Mouse (Mus musculus) regulatory T cell (primary cell): ENCODE results near the gene Gm21885.
"Not testable (repeated sequence)": the region's sequence is repeated elsewhere in the genome, so short reads cannot be mapped to it uniquely, and the experiment has no call there.

Experiments
- in situ Hi-C: fragments of 300-600 bp; cut with MboI, MseI; formaldehyde crosslinking; loops from one replicate; pipeline ENCODE4 v1.15.1; 2025; ENCODE audit warnings: high pct_unique_total_duplicates

Gm21885 gene

DNA sequence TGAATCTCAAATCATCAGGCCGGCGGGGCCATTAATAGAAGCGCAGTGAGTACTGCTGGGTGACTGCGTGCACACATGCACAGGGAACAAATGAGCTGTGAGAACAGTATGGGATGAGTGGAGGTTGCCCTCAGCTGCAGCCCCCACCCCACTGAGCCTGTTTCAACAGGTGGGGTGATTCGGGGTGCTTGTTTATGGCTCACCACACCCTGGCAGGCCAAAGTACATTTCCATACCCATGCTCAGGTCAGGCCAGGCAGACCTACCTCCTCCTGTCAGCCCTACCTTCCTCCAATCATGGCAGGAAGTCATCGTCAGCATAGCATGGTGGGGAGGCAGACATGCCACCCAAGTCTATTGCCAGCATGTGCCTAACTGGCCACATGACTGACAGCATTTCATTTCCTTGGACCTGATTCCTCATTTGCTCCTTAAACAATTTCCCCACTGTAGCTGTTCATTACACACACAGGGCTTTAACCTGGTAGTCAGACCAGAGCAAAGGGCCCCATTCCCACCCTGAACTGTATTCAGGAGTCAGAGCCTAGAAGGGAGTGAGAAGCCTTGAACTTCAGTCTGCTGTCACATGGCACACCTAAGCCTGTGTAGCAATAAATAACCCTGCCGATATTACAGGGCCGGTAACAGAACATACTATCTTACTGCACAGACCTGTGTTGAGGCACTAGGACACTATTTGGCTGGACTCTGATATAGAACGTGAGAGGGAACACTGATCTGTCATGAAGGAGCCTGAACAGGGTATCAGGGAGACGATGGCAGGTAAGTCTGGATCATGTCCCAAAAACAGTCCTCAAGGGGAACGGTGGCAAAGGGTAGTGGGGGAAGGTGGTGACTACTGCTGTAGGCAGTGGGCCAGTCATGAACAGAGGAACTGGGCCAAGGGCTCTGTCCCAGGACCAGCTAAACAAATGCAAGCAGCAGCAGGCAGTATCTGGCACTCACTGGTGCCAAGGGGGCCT is at the start of gene Gm21885:
Gm21885 (plus strand) TSS at position 675 of the 983 bp plus-strand sequence.
- in situ Hi-C loops: no loop called here

DNA sequence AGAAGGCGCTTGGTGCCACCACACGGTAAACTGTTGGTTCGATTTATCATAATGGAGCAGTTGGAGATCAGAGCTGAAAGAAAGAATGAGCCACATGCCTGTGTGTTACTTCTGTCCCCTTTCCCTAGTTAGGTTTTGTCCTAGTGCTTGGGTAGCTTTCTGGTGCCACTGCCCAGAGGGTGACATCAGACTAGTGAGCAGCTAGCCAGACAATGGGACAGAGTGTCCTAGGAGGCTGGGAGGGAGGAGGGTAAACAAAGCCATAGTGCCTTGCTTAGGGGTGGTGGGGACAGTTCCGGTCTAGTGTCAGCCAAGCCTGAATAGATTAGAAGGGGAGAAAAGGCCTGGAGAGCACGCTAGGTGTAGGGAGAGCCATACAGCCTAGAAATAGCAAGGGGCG is 48.3 kb upstream of the Gm21885 start:
- in situ Hi-C loops: no loop called here

DNA sequence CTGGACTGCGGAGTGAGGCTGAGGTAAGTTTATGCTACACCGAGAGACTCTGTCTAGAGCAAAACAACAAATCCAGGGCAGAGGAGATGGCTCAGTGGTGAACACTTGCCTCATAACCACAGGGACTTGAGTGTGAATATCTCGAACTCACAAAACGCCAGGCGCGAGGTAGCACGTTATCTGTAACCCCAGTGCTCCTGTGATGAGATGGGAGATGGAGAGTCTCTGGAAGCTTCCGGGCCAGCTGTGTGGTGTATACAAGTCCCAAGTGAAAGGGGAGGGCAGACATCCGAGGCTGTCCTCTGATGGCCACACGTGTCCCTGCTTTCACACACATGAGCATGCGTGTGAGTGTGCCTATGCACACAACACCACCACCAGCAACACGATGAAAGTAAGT is 47.3 kb upstream of the Gm21885 start:
- in situ Hi-C loops: no loop called here

DNA sequence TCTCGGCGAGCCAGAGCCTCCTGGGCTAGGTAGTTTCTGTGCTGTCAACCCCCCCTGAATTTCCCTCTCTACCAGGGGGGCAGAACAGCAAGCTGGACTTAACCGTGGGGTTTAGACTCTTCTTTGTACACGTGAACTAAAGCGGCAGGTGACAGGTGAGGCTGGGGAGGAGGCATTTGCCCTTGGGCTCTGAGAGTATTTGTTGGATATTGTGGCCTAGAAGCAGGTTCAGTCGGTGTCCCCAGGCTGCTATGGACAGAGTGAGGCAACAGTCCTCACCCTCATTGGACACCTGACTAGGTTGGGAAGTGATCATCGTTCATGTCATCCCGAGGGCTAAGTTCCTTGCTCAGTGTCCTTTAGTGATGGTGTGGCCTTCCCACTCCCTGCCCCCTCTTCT is 46.8 kb upstream of the Gm21885 start:
- in situ Hi-C loops: no loop called here

DNA sequence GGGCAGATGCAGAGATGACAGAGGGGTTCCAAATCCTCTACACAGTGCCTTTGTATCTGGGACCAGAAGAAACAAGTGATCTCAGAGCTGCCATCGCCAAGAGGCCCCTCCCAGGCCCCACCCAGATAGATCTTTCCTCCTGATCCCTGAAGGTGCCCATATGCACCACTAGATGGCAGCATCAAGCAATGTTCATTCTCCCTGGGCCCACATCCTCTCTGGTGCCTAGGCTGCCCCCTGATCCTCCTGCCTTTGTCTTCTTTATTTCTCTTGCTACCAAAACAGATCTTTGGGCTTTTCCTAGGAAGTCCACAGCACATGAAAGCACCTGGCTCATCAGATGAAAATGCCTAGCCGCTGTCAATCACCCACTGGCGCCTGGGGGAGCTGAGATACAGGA is 45.6 kb upstream of the Gm21885 start:
- in situ Hi-C loops: no loop called here

DNA sequence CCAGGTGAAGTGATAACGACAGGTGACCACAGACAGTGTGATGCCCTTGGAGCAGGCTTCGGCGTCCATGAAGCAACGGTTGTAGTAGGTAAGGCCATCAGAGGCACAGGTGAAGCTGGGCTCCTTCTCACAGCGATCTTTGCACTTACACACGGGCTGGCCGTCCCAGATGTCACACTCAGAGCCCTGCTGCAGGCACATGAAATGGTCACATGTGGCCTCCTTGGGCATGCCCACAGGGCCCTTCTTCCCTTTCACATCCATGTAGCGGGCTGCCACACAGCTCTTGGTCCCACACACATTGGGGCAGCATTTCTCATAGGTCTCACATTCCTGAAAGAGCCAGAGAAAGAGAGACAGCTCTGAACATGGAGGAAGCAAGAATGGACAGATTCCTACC is 42.9 kb upstream of the Gm21885 start:
- in situ Hi-C loops: no loop called here

DNA sequence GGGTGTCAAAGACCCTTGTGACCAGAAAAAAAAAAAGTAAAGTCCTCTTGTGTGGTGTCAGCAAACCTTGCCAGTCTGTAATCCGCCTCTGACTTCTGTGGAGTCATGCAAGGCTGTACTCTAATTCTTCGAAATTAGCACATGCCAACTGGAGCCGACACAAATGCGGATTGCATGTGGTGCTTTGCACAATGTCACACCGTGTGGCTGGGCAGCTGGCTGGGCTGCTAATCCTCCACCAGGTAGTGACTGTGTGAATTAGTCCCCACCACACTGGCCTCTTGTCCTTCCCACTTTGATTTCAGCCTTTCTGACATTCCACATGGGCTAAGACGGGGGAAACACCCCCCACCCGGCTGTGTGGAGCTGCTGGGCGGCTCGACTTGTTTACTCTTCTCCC is 42.0 kb upstream of the Gm21885 start:
- in situ Hi-C loops: no loop called here

DNA sequence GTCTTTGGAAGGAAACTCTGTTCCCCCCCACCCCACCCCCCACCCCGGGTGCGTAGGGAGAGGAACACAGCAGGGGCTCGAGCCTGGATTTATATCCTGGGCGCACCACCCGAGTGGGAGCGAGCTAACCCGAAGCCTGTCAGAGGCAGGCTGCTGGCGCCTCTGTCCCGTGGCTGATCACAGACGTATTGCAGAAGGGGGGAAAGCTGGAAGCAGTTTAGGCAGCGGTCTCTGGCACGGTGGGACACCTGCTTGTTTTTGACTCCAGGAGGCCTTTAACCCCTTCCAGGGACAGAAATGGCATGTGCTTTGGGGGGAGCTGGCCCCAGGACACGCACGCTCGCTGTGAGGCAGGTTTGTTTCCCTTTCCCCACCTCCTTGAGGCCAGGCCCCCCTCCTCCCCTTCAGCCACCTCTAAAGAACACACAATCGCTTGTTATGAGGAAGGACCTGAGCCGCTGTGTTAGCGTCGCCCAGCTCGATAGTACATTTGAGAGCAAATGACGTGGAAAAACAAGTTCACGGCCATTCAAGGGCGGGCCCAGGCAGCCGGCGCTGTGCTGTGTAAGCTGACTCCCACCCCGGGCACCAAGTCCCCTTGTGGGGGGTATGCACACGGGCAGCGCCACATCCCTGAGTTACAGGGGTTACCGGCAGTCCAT is 38.8 kb upstream of the Gm21885 start:
- in situ Hi-C loops: no loop called here

DNA sequence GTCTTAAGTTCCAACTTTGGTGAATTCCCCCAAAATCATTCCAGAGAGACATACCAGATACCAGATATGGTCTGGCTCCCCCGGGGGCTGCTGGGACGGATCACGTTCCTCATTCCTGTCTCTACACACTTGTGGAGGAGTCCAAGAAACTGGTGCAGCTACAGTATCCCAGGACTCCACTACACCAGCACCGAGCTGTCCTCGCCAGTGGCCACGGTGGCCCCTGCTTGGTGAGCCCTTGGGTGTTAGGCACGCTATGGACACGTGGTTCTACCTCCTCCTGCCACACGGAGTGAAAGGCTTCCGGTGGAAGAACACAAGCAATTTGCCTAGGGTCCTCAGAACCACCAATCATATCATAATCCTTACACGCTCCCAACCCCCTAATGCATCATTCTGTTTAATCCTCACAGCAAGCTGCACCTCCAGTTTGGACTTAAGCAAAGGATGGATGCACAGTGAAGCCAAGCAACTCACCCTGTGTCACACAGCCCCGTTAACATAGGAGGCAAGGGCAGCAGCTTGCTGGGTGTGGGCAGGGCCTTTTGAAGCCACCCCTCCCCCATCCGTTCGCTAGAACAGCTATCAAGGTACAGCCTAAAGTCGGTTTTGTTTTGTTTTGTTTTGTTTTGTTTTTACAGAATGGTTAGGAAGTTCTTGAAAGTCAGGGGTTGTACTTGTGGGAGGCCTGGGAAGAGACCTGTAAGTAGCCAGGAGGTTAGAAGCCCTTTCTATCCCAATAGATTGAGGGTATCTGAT is 38.1 kb upstream of the Gm21885 start:
- in situ Hi-C loops: no loop called here

DNA sequence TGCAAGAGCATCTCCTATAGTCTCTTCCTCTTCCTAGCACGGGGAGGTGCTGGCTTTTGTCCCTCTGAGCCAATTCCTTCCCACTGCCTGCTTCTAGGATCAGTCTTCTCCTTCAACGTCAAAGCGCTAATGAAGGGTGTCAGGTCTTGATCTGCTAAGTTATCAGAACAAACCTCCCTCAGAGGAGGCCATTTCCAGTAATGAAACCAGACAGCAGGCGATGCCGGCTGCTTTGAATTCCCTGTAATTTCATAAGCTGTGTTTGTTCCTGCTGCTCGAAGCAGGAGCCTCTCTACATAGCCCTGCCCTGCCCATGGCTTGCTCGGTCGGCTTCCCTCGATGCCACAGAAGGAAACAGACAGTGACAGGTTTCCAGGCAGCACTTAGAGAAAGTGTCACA is 37.3 kb upstream of the Gm21885 start:
- in situ Hi-C loops: no loop called here

DNA sequence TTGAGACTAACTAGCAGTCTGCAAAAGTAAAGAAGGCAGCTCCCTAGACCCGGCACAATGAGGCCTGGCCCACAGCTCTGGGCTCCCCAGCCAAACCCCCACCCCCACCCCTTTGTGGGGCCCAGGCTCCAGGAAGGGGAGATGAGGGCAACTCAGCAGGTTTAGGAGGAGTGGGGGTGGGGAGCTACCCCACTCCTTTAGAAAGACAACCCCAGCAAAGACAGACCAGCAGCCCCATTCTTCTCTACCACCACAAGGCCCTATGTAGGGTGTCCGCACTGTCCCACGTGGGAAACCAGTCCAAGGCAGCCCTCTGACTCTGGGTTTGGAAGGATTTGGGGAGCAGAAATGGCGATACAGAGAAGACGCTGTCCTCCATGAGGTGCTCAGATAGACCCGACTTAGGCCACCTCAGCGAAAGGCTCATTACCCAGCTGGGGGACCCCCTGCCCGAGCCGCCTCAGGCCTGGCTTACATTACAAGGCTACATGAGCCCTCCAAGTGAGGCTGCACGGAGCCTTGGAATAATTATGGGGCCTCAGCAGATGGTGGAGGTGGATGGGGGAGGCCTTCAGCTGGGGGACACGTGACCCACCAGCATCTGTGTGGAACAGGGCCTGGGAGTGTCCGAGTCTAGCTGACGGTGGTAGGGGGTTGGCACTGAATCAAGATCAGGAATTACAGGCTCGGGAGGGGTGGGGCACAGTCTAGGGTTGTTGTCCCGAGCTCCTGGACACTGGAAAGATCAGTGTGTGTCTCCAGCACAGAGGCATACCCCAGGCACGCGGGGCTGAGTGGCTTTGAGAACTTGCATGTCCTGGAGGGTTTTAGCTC is 35.5 kb upstream of the Gm21885 start, which contains the start of gene Wfikkn2:
Wfikkn2 (minus strand) TSS at position 51 of the 834 bp plus-strand sequence.
- in situ Hi-C loops: no loop called here

DNA sequence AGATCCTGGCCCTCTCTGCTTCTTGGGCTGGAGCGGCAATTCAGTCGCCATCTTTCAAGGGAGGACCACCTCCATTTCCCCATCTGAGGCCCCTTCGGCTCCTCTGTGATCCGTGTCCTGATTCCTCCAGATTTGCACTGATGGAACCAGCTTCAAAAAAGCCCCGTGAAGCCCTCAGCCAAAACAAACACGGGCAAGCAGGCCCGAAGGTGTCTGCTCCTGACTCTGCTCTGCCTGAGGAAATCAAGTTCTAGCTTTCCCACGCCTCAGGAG is 34.9 kb upstream of the Gm21885 start:
- in situ Hi-C loops: no loop called here

DNA sequence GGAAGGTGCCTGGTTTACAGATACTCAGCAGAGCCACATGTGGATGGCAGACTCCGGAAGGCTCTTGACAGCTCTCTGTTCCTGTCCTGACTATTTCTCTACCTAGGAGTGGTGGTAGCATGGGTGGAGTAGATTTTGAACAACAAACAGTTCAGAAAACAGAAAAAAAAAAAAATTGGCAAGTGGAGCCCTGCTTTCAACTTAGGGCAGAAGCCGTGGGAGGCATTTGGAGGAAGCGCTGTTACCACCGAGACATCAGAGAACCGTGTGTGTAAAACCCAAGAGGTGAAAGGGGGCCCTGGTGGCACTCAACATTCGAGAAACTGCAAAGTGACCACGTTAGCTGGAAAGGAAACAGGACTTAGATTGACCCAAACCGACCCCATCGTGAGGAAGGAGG is 28.5 kb upstream of the Gm21885 start:
- in situ Hi-C loops: no loop called here

DNA sequence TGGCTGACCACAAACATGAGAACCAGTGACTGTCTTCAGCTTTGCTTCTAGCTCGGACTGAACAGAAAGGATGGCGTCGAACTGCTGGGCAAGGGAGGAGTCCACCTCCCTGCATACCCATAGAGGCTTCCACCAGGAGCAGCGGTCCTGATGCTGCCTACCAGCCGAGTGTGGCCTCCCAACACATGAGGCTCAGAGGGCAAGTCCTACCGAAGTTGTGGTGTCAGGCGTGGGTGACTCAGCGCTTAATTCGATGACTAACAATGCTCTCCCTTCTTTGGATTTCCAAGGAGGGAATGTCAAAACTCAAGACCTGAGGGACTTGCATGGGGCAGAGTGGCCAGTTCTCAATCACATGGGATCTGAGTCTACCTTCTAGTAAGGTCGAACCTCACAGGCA is 28.0 kb upstream of the Gm21885 start:
- in situ Hi-C loops: no loop called here

DNA sequence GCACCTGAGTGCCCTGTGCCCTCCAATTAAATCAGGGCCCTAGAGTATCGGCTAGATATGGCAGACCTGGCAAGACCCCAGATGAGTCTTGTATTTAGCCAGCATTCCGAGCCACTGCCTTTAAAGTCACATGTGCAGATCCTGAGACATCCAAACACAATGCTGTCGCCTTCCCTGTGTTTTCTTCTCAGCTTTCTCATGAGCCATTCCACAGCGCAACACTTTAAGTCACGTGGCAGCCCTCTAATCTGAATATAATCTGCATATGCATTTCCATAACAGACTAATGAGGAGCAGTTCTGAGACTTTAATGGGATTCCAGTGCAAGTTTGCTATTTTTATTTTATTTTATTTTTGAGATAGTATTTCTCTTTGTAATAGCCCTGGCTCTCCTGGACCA is 25.9 kb upstream of the Gm21885 start:
- in situ Hi-C loops: no loop called here

DNA sequence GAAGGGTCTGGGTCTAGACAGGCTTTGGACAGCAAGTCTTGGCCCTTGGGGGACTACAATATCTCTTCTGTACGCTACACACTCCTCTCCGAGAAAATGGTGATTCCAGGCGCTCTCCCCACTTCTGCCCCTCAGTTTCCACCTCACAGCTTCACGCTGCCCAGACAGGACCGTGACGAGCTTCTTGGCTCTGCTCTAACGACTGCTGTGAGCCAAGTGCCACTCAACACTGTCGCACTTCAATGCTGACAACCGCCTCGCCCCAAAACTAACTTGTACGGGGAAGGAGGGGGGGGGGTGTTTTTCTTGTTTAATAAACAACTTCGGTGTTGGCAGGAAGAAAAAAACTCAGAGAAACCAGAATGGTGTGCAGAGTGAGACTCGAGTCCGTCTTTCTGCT is 23.7 kb upstream of the Gm21885 start:
- in situ Hi-C loops: no loop called here

DNA sequence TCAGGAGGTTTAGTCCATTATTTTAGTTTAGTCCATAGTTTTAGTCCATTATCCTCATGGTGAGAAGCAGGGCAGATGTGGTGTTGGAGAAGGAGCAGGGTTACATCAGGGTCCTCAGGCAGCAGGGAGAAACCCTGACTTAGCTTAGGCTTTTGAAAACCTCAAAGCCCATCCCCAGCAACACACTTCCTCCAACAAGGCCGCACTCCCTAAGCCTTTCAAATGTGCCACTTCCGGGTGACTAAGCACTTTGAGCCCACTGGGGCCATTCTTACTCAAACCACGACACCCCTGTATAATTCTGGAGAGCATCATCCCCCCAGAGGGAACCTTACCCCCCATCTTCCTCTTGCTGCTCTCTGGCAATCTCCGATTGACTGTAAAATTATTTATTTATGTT is 21.9 kb upstream of the Gm21885 start:
- in situ Hi-C loops: no loop called here

DNA sequence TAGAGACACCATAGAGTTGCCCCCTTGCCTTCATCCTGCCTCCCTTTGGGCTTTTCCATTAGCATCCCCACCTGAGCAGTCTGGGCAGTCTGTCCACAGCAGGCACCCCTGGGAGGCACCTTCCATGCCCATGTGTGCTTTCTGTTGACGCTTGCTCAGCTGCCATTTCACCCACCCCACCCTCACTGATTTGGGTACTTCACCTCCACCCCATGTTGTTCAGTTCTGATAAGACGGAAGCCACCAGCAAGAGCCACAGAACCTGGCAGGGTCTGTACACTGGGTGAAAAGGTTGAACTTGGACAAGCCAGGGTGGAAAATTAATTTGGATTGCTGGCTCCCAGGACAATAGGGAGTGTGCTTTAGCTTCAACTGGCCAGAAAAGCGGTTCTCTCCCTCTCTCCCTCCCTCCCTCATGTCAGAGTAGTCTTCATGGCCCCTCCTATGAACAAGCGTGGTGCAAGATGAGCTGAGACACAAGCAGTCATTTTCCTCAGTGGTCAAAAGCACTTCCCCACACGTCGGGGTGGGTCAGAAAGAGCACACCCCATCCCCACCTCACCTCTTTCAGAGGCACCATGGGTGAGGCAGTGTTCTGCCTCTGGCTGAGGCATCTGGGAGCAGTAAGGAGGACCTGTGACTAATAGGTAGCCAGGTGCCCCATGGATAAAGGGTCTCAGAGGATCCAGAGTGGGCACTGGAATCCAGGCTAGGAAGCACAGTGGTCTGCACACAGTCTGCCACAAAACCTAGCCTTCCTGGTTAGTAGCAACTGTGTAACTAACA is 19.9 kb upstream of the Gm21885 start:
- in situ Hi-C loops: no loop called here

DNA sequence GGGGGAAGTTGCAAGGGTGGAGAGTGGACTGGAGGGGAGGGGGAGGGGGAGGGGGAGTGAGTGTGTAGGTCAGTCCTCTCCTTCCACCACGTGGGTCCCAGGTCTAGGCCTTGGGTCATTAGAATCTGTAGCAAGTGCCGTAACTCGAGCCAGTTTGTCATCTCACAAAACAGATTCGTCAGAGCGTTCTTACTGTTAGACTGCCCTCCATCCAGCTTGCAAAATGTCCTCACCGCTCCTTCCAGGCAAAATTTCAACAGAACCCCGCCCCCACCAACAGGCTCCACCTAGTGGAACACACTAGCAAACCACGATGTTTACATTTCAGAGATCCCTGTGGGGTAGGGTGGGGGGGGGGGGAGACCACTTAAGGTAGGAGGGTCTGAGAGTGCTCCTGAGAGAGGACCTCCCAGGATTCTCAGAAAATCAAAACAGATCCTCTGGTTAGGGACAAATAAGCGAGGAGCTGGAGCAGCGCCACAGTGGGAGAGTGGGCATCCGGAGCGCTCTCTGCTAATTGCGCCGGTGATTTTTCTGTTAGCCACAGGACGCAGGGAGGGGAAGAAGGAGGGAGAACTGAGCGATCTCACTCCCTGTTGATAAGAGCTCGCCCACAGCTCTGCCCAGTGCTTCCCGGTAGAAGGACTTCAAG is 16.4 kb upstream of the Gm21885 start:
- in situ Hi-C loops: no loop called here

DNA sequence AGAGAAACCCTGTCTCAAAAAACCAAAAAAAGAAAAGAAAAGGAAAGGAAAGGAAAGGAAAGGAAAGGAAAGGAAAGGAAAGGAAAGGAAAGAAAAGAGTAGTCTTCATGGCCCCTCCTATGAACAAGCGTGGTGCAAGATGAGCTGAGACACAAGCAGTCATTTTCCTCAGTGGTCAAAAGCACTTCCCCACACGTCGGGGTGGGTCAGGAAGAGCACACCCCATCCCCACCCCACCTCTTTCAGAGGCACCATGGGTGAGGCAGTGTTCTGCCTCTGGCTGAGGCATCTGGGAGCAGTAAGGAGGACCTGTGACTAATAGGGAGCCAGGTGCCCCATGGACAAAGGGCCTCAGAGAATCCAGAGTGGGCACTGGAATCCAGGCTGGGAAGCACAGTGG is 15.5 kb upstream of the Gm21885 start:
- in situ Hi-C loops: not testable (repeated sequence)
